Mouse (Mus musculus) cortical plate, adult 2 months (tissue): ENCODE data around the gene Frmd4a.

Experiments
- CTCF ChIP-seq: fragments of 200-500 bp; IDR thresholded peaks from 2 replicates; pipeline ENCODE4 v1.5.1; 2011; ENCODE audit warnings: mild to moderate bottlenecking, control low read depth, low read length; ENCODE audit not compliant: insufficient read depth; ENCODE audit errors: extremely low read depth
- POLR2A ChIP-seq: fragments of 200-500 bp; IDR thresholded peaks from 2 replicates; pipeline ENCODE4 v1.6.1; 2011; ENCODE audit warnings: mild to moderate bottlenecking, low read length, control low read depth; ENCODE audit not compliant: insufficient read depth; ENCODE audit errors: extremely low read depth

DNA sequence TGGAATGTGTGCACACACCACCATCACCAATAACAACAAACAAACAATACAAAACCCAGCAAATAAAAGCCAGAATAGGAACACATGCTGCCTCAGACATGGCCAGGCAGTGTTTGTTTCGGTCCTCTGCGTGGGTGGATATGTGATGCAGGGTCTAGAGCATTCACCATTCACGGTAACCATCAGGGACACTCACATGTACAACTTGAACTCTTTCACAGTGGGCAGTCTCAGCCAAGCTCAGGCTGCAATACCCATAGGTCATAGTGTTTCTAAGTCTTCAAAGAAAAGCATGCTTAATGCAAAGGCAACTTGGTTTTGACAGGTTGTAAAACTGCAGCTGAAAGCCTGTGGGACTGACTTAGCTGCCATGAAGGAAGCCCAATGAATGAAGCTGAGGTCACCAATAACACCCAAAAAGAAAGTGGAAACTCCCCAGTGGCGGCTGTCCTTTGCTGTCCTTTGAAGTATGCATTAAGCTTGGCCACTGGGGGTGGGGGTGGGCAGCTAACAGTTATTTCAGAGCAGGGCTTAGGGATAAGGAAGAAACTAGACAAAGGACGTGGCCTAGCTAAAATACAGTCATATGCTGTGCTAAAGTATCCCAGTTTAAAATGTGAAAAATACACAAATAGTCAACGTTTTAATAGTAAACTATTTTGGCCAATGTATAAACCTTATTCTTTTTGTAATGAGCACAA, 602.5 kb downstream of the Frmd4a start:
- no peak for TF ChIP-seq CTCF
- no peak for TF ChIP-seq POLR2A
